Mouse (Mus musculus): ENCODE results near the gene Zfp229.

DNA sequence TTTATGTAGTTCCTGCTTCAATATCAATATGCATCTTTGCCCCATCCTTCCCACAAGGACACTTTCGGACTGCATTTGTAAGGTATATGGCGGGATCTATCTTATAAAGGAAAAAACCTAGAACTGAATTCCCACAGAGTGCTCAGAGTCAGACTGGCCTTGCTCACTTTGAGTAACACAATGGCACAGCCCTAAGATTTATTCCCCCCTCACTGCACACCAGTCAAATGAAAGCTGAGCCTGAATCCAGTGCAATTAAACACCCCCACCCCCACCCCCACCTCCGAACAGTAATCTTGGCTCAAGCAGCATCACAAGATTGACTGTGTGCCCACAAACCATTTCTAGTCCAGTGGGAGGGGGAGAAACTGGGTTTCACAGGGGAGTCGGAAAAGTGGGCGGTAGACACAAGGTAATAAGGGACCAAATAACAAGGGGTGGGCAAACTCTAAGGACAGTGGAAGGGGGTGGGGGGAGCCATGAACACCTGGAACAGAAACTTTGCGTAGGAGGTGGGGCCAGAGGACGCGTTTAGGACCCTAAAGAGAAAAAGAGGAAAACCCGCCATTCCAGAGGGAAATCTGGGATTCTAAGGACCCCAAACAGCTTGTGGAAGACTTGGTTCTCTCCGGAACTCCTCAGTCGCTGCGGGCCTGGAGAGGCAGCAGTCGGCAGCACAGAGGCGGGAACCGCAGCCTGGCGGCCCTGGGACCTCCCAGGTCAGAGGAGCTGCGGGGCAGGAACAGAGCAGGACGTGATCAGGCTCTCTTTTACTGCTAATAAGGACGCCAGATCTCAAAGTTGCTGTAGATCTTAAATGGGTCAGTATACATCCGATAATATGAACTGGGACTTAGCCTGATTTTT is 23.0 kb downstream of the Zfp229 start:
- TF ChIP-seq POLR2A (IDR thresholded peaks at IDR 0.05; ENCODE audit: borderline replicate concordance, extremely low read depth, low read depth, low read length) (no peak), CTCF (IDR thresholded peaks at IDR 0.05; ENCODE audit: insufficient read depth, low read length) (no peak)

Data from lung, adult 2 months (tissue).